Mouse (Mus musculus) brain, embryonic 14.5 days (tissue): ENCODE data around the gene Nmnat2.

Source experiments
- CTCF ChIP-seq: fragments of 200-500 bp; IDR thresholded peaks from 2 replicates; pipeline ENCODE4 v1.5.1; 2012; ENCODE audit warnings: inconsistent platforms, mild to moderate bottlenecking, moderate library complexity, borderline replicate concordance; ENCODE audit not compliant: insufficient read depth, insufficient read length; ENCODE audit errors: extremely low read depth
- POLR2A ChIP-seq: fragments of 200-500 bp; IDR thresholded peaks from 2 replicates; pipeline ENCODE4 v1.6.1; 2012; ENCODE audit warnings: mild to moderate bottlenecking, inconsistent platforms, borderline replicate concordance; ENCODE audit not compliant: poor library complexity, insufficient read depth, insufficient read length, severe bottlenecking; ENCODE audit errors: extremely low read depth

GRCm38 (mm10) chr1:153007824-153008223, 53.0 kb downstream of the Nmnat2 start:
- no peak for TF ChIP-seq POLR2A
- no peak for TF ChIP-seq CTCF
